Mouse (Mus musculus): ENCODE results near the gene Aatf. TPM values are rescaled to one million over a fixed set of nuclear protein-coding genes. Genes with fewer than 3 reads are reported as not detected.

Aatf gene
- total RNA-seq (2021) = 10 to 100 TPM; 20.4 to 21.6 TPM

DNA sequence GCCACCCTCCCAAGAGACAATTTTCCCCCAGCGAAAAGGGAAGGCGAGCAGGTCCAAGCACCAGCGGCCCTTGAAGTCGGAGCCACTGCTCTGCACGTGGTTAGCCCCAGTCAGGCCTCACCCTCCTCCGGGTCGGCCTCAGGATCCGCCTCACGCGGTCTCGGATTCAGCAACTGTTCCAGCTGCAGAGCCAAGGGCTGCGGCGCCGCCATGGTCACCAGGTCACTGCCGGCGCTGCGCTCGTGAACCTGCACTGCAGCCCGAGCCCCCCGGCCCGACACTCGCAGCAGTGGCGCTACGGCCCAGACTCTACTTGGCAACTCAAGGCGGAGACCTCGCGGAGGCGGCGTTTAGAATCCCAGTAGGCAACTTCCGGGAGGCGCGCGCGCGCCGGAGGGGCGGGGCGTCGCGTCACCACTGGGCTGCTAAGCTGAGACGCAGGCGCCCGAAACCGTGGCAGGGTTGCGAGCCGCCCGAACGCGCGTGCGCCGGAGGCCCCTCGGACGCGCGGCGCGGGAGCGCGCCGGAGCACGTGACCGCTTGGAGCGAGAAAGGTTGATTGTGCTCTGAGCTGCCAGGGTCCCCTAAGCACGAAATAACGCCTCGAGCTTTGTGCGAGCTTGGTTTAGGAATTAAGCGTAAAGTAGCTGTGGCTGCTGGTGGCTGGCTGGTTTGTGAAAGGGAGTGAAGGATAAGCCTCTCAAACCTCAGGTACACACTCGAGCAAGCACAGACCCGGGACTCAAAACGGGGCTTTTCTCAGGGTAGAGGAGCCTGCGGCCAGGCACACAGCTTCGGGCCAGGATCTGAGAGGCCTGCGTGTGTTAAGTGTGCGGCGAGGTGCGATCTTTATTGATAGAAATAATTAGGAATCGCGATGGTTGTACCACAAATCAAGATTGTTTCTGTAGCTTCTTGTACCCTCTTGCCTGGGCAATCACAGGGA, at the start of gene Aatf:
TSS of gene Aatf (minus strand) at position 352 of the 946 bp plus-strand sequence.
- peak; percentile 95 to 96 for DNase-seq

DNA sequence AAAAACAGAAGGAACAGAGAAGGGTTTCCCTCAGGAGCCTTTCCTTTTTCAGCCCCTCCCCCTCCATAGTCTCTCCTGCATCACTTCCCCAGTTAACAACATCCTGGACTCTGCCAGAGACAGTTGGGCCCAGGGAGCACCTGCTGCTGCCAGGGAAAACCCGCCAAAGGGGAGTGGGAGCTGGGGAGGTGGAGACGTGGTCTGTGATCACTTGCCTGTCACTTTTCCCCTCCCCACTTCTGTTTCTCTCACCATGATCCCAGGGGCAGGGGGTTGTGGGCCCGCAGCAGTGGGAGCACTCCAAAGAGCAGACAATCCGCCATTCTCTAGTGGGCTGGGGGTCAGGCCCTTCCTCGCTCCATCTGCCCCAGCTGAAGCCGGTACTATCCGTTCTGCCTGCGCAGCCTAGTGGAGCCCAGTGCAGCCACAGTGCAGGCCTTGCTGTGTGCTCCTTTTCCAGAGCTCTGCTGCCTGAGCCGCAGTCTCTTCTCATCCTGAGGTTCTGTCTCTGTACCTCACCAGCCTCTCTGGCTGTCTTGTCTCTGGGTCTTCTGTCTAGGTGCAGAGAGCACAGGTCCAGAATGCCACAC, 49.5 kb upstream of the Aatf start:
- DNase-seq = no peak

- DNase-seq = no peak
Observed at GRCm38 (mm10) chr11:84561546-84561945, 48.2 kb upstream of the Aatf start.

- no peak for DNase-seq
Observed at GRCm38 (mm10) chr11:84553821-84554450, 40.6 kb upstream of the Aatf start.

DNA sequence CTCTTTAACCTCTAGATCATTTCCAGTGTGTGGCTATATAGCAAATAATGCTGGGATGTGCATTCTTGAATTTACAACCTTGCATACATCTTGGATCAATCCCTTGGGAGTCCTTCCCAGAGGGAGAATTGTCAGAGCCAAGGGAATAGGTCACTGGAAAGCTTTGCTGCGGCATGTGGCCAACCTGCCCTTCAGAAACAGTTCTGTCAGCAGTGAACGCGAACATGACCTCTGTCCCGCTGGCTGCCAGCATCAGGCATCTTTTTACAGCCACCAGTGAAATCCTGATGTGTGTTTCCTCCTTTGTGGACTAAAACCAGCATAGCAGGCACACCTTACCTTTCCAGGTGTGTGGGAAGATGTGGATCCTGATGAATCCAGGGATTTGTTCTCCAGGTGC, 38.0 kb upstream of the Aatf start:
- no peak for DNase-seq

- DNase-seq = no peak
Observed at GRCm38 (mm10) chr11:84549258-84549791, 36.0 kb upstream of the Aatf start.

DNA sequence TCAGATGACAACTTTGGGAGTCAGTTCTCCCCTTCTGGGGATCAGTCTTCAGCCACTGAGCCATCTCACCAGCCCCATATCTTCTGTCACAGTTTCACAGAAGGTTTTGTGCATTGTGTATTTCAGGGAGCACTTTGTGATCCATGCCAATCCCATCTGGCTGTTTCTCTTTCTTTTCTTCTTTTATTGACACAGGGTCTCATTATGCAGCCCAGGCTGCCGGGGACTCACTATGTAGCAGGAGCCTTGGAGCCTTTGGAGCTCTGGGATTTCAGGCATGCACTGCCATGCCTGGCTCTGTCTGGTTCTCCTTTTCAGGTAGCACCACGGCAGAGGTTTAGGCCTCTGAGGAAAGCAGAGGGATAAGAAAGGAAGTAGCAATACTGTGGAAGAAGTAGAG, 35.0 kb upstream of the Aatf start:
- DNase-seq = no peak

GRCm38 (mm10) chr11:84539981-84540380, 26.7 kb upstream of the Aatf start:
- DNase-seq = no peak

GRCm38 (mm10) chr11:84529797-84530703, 16.7 kb upstream of the Aatf start:
- no peak for DNase-seq

GRCm38 (mm10) chr11:84529143-84529755, 15.9 kb upstream of the Aatf start:
- no peak for DNase-seq

DNA sequence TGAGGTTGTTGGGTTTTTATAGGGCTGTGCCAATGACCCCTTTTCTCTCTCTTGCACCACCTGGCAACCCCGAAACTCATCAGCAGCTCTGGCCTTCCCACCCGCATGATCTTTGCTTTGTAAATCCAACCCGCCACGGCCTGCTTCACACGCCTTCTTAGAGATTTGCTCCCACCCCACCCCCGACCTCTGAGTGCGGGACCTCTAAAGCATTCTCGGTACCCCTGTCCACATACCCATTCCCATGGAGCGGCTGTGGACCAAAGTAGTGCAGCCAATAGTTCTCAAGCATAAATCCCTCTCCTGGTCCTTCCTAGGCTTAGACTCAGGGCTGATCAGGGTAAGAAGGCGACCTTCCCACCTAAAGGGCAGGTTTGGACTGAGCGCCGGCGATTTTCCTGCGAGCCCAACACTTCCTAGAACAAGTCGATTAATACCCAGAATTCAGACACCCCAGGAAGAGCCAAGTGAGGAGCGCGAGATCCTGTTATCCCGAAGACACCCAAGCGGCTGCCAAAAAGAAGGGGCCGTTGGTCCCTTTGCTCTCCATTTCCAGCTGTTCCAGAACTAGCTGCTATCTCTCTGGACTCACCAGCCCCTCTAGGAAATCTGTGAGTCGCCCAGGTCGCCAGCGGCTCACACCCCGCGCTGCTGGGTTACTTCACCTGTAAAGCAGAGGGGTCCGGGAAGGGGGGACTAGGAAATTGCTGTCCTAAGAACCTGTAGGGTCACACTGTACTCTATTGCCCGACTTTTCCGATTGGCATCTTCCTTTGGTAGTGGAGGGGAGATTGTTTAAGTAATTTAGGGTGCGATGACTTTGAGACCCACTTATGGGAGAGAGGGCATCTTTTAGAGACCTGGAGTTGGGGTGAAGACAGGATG, 13.9 kb upstream of the Aatf start:
- DNase-seq = no peak

- no peak for DNase-seq
Observed at GRCm38 (mm10) chr11:84526451-84526850, 13.1 kb upstream of the Aatf start.

GRCm38 (mm10) chr11:84525421-84526274, 12.3 kb upstream of the Aatf start, which contains the start of gene Lhx1:
Gene Lhx1, minus strand, starts transcription at chr11:84525535.
- DNase-seq = no peak

GRCm38 (mm10) chr11:84524511-84525270, 11.4 kb upstream of the Aatf start:
- no peak for DNase-seq

- DNase-seq = no peak
Observed at GRCm38 (mm10) chr11:84523841-84524510, 10.7 kb upstream of the Aatf start.

GRCm38 (mm10) chr11:84523321-84523831, 10.1 kb upstream of the Aatf start:
- DNase-seq = no peak

DNA sequence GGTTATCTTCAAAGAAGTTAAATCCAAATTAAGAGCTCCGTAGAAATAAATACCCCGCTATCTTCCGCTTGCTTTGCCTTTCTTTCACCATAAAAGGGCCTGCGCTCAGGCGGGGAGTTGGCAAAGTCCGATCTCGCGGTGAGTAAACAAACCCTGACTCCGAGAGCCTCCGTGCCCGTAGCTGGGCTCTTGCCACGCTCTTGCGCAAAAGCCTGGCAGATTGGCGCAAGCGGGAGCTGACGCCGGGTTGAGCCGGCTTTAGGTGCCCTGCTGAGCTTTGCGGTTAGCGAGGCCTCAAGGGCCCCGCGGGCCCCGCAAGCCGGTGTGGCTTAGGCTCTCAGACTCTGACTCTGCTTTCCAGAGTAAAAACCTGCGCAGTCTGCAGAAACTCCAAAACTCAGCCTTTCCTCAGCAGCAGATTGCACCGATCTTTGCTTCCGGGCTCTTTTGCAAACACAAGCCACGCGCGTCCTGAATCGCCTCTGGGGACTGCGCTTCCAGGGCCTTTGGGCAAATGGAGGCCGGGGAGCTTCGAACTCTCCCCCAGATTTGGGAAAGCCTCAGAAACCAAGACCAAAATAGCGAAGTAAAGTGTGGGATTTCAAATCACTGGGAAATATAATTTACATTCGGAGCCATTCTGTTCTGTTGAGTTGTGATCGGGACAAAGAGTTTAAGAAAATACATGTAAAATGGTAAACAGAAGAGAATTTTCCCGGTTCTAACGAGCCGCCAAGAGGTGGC, 9.4 kb upstream of the Aatf start:
- DNase-seq = no peak

Measured in layer of hippocampus, postnatal 36 days (tissue).